Mouse (Mus musculus) spleen, adult 2 months (tissue): ENCODE results near the gene Cacnb2. TPM values are rescaled to one million over a fixed set of nuclear protein-coding genes. Genes with fewer than 3 reads are reported as not detected.

ENCODE experiments used
- DNase-seq, 2 experiments: peaks; one replicate each; pipeline versions ENCODE4 v3.0.0 to v3.0.0-alpha.2; 2012 to 2021; ENCODE audit warnings: low spot score in 2 of 2, low read depth in 1 of 2
- H3K27ac ChIP-seq: fragments of 200-500 bp; 2 replicates; pipeline ENCODE4 v1.5.1; 2012; ENCODE audit warnings: low read length, inconsistent platforms; ENCODE audit not compliant: insufficient read depth
- H3K27me3 ChIP-seq: fragments of 200-500 bp; 2 replicates; pipeline ENCODE4 v1.6.1; 2012; ENCODE audit warnings: mild to moderate bottlenecking, moderate library complexity, low read length, inconsistent platforms; ENCODE audit not compliant: control insufficient read depth, insufficient read depth
- H3K36me3 ChIP-seq: fragments of 200-500 bp; 2 replicates; pipeline ENCODE4 v1.6.1; 2012; ENCODE audit warnings: mild to moderate bottlenecking, low read length, inconsistent platforms; ENCODE audit not compliant: control insufficient read depth, insufficient read depth
- H3K4me1 ChIP-seq: fragments of 200-500 bp; 2 replicates; pipeline ENCODE4 v1.6.1; 2011; ENCODE audit warnings: inconsistent platforms; ENCODE audit not compliant: control insufficient read depth, insufficient read depth, insufficient read length
- H3K4me3 ChIP-seq: fragments of 200-500 bp; 2 replicates; pipeline ENCODE4 v1.5.1; 2011; ENCODE audit warnings: mild to moderate bottlenecking, inconsistent platforms; ENCODE audit not compliant: insufficient read depth, insufficient read length; ENCODE audit errors: extremely low read depth
- CTCF ChIP-seq: fragments of 200-500 bp; IDR thresholded peaks from 2 replicates; pipeline ENCODE4 v1.5.1; 2011; ENCODE audit warnings: mild to moderate bottlenecking, inconsistent platforms; ENCODE audit not compliant: insufficient read depth, insufficient read length, insufficient replicate concordance; ENCODE audit errors: extremely low read depth
- POLR2A ChIP-seq: fragments of 200-500 bp; IDR thresholded peaks from 2 replicates; pipeline ENCODE4 v1.6.1; 2011; ENCODE audit warnings: low read depth, low read length, inconsistent platforms
- WGBS: fragments of 180-500 bp; shearing (Covaris S2); methylation state at CpG from one replicate; pipeline ENCODE4 v1.1.7; 2018; 5-methylcytosine and 5-hydroxymethylcytosine counted together
- polyA plus RNA-seq: library from polyadenylated mRNA; depleted of rRNA; stranded (reverse); fragments of >200 nt; gene quantifications from 2 replicates; pipeline ENCODE4 v1.2.3, GENCODE M21; 2012; rRNA removed

The Cacnb2 gene
- polyA plus RNA-seq, 1 experiment: 0.37 TPM

- DNase-seq: no peak
- Histone ChIP-seq H3K4me3 (no peak overlapping the region), H3K4me1 (no peaks in the 10 kb centered on the region), H3K27me3 (no peaks in the 10 kb centered on the region), H3K36me3 (peaks cover 11% of the 10 kb centered on the region), H3K27ac (no peak overlapping the region)
- no peak for TF ChIP-seq POLR2A
- no peak for TF ChIP-seq CTCF
- 93% methylated on average over 4 of the region's 4 CpGs for WGBS
Observed at GRCm38 (mm10) chr2:14996036-14996435, 393.1 kb downstream of the Cacnb2 start.

- no peak for DNase-seq
- TF ChIP-seq POLR2A: no peak
- no peak for TF ChIP-seq CTCF
- 84% methylated on average over 5 of the region's 5 CpGs for WGBS
- Histone ChIP-seq H3K4me3 (no peak overlapping the region), H3K4me1 (no peaks in the 10 kb centered on the region), H3K27ac (no peak overlapping the region), H3K27me3 (no peaks in the 10 kb centered on the region), H3K36me3 (peaks cover 9% of the 10 kb centered on the region)
Observed at GRCm38 (mm10) chr2:14997836-14998235, 394.9 kb downstream of the Cacnb2 start.

- Histone ChIP-seq H3K36me3 (peaks cover 7% of the 10 kb centered on the region), H3K27me3 (no peaks in the 10 kb centered on the region), H3K4me3 (no peak overlapping the region), H3K4me1 (no peaks in the 10 kb centered on the region), H3K27ac (no peak overlapping the region)
- DNase-seq: no peak
- 95% methylated on average over 3 of the region's 3 CpGs for WGBS
- TF ChIP-seq CTCF (no peak), POLR2A (no peak)
Observed at GRCm38 (mm10) chr2:15007531-15007930, 404.6 kb downstream of the Cacnb2 start.

- Histone ChIP-seq H3K4me1 (no peaks in the 10 kb centered on the region), H3K27ac (no peak overlapping the region), H3K36me3 (peaks cover 7% of the 10 kb centered on the region), H3K4me3 (no peak overlapping the region), H3K27me3 (no peaks in the 10 kb centered on the region)
- TF ChIP-seq POLR2A (no peak), CTCF (no peak)
- WGBS: 94% methylated on average over 1 of the region's 1 CpGs
- DNase-seq: no peak
Observed at GRCm38 (mm10) chr2:15008072-15008471, 405.2 kb downstream of the Cacnb2 start.

- WGBS: 96% methylated on average over 3 of the region's 3 CpGs
- peaks cover 6% of the 10 kb centered on the region; the same call in 1 of the 2 replicates for H3K36me3 ChIP-seq
- no peak for TF ChIP-seq CTCF
- TF ChIP-seq POLR2A: no peak
- no peaks in the 10 kb centered on the region for H3K4me1 ChIP-seq
- no peak for DNase-seq
- H3K27me3 ChIP-seq: no peaks in the 10 kb centered on the region
- H3K27ac ChIP-seq: no peak overlapping the region
- no peak overlapping the region for H3K4me3 ChIP-seq
Observed at GRCm38 (mm10) chr2:15026817-15027216, 423.9 kb downstream of the Cacnb2 start.

- H3K27ac ChIP-seq: no peak overlapping the region
- no peak overlapping the region for H3K4me3 ChIP-seq
- 96% methylated on average over 1 of the region's 1 CpGs for WGBS
- H3K4me1 ChIP-seq: no peaks in the 10 kb centered on the region
- no peak for DNase-seq
- H3K27me3 ChIP-seq: no peaks in the 10 kb centered on the region
- no peak for TF ChIP-seq CTCF
- TF ChIP-seq POLR2A: no peak
- peaks cover 6% of the 10 kb centered on the region; the same call in 1 of the 2 replicates for H3K36me3 ChIP-seq
Observed at GRCm38 (mm10) chr2:15027816-15028215, 424.9 kb downstream of the Cacnb2 start.

Other genes starting within 250 kb of the Cacnb2 start
- gene Slc39a12, start 214.8 kb upstream of the Cacnb2 start, polyA plus RNA-seq: 0.02 TPM in 1 of 2 replicates, not detected in the other